Mouse (Mus musculus) macrophage (primary cell): Measurements from ENCODE around the gene Rnf224. TPM values are rescaled to one million over a fixed set of nuclear protein-coding genes. Genes with fewer than 3 reads are reported as not detected.

ENCODE experiments used
- H3K27ac ChIP-seq: fragments of 350-480 bp; formaldehyde crosslinking; 2 replicates; pipeline ENCODE4 v1.9.0; 2021
- H3K36me3 ChIP-seq: fragments of 350-480 bp; formaldehyde crosslinking; 2 replicates; pipeline ENCODE4 v1.9.0; 2021; ENCODE audit errors: inconsistent target
- H3K4me3 ChIP-seq: fragments of 350-480 bp; formaldehyde crosslinking; 2 replicates; pipeline ENCODE4 v1.9.0; 2021; ENCODE audit errors: inconsistent target
- H3K79me2 ChIP-seq: fragments of 350-480 bp; formaldehyde crosslinking; 2 replicates; pipeline ENCODE4 v1.9.0; 2021; ENCODE audit errors: inconsistent target
- whole genome bisulfite sequencing: methylation state at CpG from one replicate; pipeline ENCODE4 v1.1.7; 2026; ENCODE audit warnings: inconsistent platforms; ENCODE audit not compliant: missing documents; 5-methylcytosine and 5-hydroxymethylcytosine counted together
- polyA plus RNA-seq: library from polyadenylated mRNA; stranded (reverse); fragments of 250-400 nt; gene quantifications from 3 replicates; pipeline ENCODE4 v1.2.4, GENCODE M21; 2018; ENCODE audit warnings: inconsistent platforms

The Rnf224 gene
- polyA plus RNA-seq, 1 experiment from 2014 or later, result not detected

DNA sequence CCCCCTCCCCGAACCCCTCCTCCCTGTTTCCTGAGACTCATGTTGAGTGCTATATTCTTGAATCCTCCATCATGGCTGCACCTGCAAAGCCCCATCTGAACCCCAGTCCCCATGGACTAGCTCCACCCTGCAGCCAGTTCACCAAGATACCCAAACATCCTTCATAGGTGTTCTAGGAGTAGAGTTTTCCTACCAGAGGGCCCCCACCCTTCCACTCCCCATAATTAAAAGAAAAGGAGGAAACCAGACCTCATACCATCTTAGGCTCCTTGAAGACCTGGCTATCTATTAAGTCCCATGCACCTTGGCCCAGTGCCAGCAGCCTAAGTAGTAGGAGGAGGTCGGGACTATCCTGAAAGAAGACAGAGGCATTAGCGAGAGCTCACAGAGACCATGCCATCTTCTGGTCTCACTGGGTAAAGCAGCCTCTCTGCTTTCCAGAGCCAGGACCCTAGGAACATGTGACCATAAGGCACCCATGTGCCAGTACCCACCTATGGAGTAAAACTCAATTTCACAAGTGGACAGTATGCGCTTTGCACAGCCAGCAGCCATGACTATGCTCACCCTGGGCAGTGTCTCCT is 32.9 kb downstream of the Rnf224 start:
- Histone ChIP-seq H3K36me3 (peaks cover 91% of the 10 kb centered on the region), H3K4me3 (no peak overlapping the region), H3K27ac (no peak overlapping the region), H3K79me2 (peaks cover 37% of the 10 kb centered on the region)
- WGBS, result 69% methylated on average over 4 of the region's 4 CpGs

DNA sequence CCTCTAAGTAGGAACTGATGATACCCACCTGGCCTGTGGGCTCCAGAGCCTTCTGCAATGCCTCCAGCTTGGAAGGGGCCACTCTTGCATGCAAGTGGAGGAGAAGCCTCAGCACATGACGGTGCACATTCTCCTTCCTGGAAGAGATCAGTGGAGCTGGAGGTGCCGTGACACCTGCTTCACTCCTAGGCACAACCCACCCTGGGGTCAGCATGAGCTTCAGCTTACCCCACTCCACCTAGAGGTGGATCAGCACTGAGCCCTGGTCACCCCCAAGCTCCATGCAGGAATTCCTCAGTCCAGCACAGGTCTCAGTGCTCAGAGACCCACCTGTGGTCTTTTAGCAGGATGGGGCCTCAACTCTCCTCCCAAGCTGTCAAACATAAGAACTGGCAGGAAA is 36.0 kb downstream of the Rnf224 start:
- peaks cover 12% of the 10 kb centered on the region; the same call in 1 of the 2 replicates for H3K79me2 ChIP-seq
- WGBS, result 88% methylated on average over 2 of the region's 2 CpGs
- peaks cover 62% of the 10 kb centered on the region for H3K36me3 ChIP-seq

GRCm38 (mm10) chr2:25197946-25198345 is 38.6 kb downstream of the Rnf224 start:
- H3K4me3 ChIP-seq, result no peak overlapping the region
- peaks cover 36% of the 10 kb centered on the region for H3K36me3 ChIP-seq
- H3K79me2 ChIP-seq, result peaks cover 29% of the 10 kb centered on the region
- H3K27ac ChIP-seq, result peak overlapping the region; percentile 98

More for the DNA sequence above, 36.0 kb downstream of the Rnf224 start:
- Histone ChIP-seq H3K4me3 (no peak overlapping the region), H3K27ac (no peak overlapping the region)

- Histone ChIP-seq H3K79me2 (peaks cover 31% of the 10 kb centered on the region), H3K36me3 (peaks cover 28% of the 10 kb centered on the region), H3K4me3 (peak overlapping the region; percentile 87), H3K27ac (peak overlapping the region; percentile 98)
- 20% methylated on average over 2 of the region's 2 CpGs for WGBS
Observed at GRCm38 (mm10) chr2:25197191-25197590, 39.4 kb downstream of the Rnf224 start.

- Histone ChIP-seq H3K79me2 (peaks cover 31% of the 10 kb centered on the region), H3K36me3 (peaks cover 20% of the 10 kb centered on the region; the same call in 1 of the 2 replicates), H3K27ac (peak within 1 kb of the TSS; percentile 98), H3K4me3 (peak within 1 kb of the TSS; percentile 87)
- WGBS, result 1% methylated on average over 8 of the region's 8 CpGs
Observed at GRCm38 (mm10) chr2:25196172-25196954, 40.2 kb downstream of the Rnf224 start, which contains the start of gene Tor4a. Gene Tor4a (minus strand): TSS chr2:25196886.

- H3K36me3 ChIP-seq, result peaks cover 11% of the 10 kb centered on the region; the same call in 1 of the 2 replicates
- WGBS, result under 1% methylated on average over 55 of the region's 55 CpGs
- H3K4me3 ChIP-seq, result peak overlapping the region; percentile 87
- peak overlapping the region; percentile 98 for H3K27ac ChIP-seq
- peaks cover 31% of the 10 kb centered on the region for H3K79me2 ChIP-seq
Observed at GRCm38 (mm10) chr2:25195211-25196156, 41.1 kb downstream of the Rnf224 start.

- Histone ChIP-seq H3K79me2 (peaks cover 31% of the 10 kb centered on the region), H3K36me3 (peaks cover 2% of the 10 kb centered on the region; the same call in 1 of the 2 replicates), H3K4me3 (peak overlapping the region; percentile 87), H3K27ac (peak overlapping the region; percentile 98)
- WGBS, result 8% methylated on average over 17 of the region's 17 CpGs
Observed at GRCm38 (mm10) chr2:25194486-25195171, 42.0 kb downstream of the Rnf224 start.

DNA sequence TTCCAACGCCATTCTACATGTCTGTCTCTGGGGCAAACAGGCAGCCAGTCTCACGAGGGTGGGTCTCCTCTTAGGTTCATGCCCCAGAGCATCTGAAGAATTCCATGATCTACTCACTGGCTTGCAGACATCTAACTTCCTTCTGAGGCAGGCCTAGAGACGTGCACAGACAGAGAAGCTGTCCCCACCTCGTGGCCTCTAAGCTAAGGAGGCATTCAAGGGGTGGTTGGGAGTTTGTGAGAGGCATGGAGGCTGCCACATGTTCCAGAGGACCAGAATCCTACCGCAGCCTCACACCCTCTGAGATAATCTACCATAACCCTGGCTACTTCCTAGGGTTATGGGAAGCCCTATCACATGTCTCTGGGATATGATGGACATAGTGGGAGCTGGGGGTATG is 42.6 kb downstream of the Rnf224 start:
- Histone ChIP-seq H3K79me2 (peaks cover 31% of the 10 kb centered on the region), H3K4me3 (peak overlapping the region; percentile 87; the same call in 1 of the 2 replicates), H3K27ac (peak overlapping the region; percentile 98), H3K36me3 (no peaks in the 10 kb centered on the region; the same call in 1 of the 2 replicates)
- WGBS, result 19% methylated on average over 5 of the region's 5 CpGs

GRCm38 (mm10) chr2:25193330-25193770 is 43.2 kb downstream of the Rnf224 start:
- Histone ChIP-seq H3K4me3 (no peak overlapping the region), H3K36me3 (no peaks in the 10 kb centered on the region; the same call in 1 of the 2 replicates)

DNA sequence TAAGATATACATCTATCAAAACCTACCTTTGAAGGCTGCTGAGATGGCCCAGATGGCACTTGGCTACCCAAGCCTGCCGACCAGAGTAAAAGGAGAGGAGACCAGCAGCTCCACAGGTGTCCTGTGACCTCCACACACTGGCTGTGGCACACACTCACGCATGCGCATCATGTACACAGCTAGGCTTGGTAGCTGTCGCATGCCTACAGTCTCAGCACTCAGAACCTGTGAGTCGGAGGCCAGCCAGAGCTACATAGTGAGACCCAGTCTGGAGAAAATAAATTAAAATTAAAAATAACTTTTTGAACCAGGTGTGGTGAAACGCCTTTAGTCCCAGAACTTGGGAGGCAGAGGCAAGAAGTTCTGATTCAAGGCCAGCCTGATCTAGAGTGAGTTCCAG is 48.7 kb downstream of the Rnf224 start:
- H3K4me3 ChIP-seq, result no peak overlapping the region
- H3K27ac ChIP-seq, result no peak overlapping the region
- H3K36me3 ChIP-seq, result no peaks in the 10 kb centered on the region
- 92% methylated on average over 6 of the region's 6 CpGs for WGBS
- H3K79me2 ChIP-seq, result peaks cover 2% of the 10 kb centered on the region

More at GRCm38 (mm10) chr2:25193330-25193770, 43.2 kb downstream of the Rnf224 start:
- H3K27ac ChIP-seq, result peak overlapping the region; percentile 98
- 0% methylated on average over 5 of the region's 6 CpGs for WGBS
- peaks cover 31% of the 10 kb centered on the region for H3K79me2 ChIP-seq

DNA sequence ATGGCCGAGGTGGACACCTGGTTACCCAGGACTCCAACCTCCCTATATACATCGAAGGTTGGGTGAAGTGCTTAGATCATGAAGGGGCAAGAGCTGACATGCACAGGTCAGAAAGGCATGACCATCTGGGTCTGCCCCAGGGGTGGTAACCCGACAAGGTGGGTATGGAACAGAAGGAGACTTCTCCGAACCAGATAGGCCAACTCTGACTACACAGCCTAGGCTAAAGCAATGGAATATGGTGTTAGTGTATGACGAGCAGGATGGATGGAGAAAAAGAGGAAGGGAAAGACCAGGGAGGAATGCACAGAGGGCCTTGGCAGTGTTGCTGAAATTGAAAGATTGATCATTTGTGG is 50.0 kb downstream of the Rnf224 start:
- WGBS, result 52% methylated on average over 5 of the region's 5 CpGs
- no peaks in the 10 kb centered on the region for H3K36me3 ChIP-seq
- H3K27ac ChIP-seq, result no peak overlapping the region
- H3K4me3 ChIP-seq, result no peak overlapping the region
- no peaks in the 10 kb centered on the region for H3K79me2 ChIP-seq

GRCm38 (mm10) chr2:25185625-25186574 is 50.7 kb downstream of the Rnf224 start:
- H3K27ac ChIP-seq, result no peak overlapping the region

GRCm38 (mm10) chr2:25184496-25184895 is 52.1 kb downstream of the Rnf224 start:
- Histone ChIP-seq H3K27ac (no peak overlapping the region), H3K36me3 (no peaks in the 10 kb centered on the region), H3K4me3 (no peak overlapping the region), H3K79me2 (no peaks in the 10 kb centered on the region)
- 94% methylated on average over 5 of the region's 7 CpGs for WGBS

More at GRCm38 (mm10) chr2:25185625-25186574, 50.7 kb downstream of the Rnf224 start:
- H3K4me3 ChIP-seq, result no peak overlapping the region
- H3K36me3 ChIP-seq, result no peaks in the 10 kb centered on the region
- WGBS, result 6% methylated on average over 63 of the region's 64 CpGs
- H3K79me2 ChIP-seq, result no peaks in the 10 kb centered on the region
